Comparison of ENCODE assay signal across 8 mouse cellular contexts in genomic region chr11:103285951-103286350, GRCm38 (mm10). TPM values are rescaled to one million over a fixed set of nuclear protein-coding genes. Genes with fewer than 3 reads are reported as not detected.
DNase-seq lines count a peak whose midpoint lies in the region; ATAC-seq lines count a peak whose summit lies in the region.

No protein-coding gene starts in this region.

- no peak overlapping the region for H3K4me2 ChIP-seq in liver, embryonic 11.5 days

- H3K27ac ChIP-seq in liver, embryonic 11.5 days (ENCODE audit: low read depth, low read length), result 0 out of 2 replicates have a peak overlapping the region, but pooled peaks have one; percentile 11

- DNase-seq in adrenal gland, postnatal 14 days, result peak; percentile 69
- DNase-seq in adrenal gland, adult 18-20 months (ENCODE audit: low spot score in 2 of 2), result no peak
- DNase-seq in retina, embryonic 14.5 days (ENCODE audit: low spot score), result peak; percentile 29
- no peak for DNase-seq in retina, postnatal 1 day
- no peak for DNase-seq in liver, embryonic 11.5 days (ENCODE audit: low spot score)
- DNase-seq in testis, postnatal 14 days (ENCODE audit: low spot score), result peak; percentile 30
- DNase-seq in B cell, adult 2 months, result no peak
- DNase-seq in thymus, postnatal 14 days, result no peak

- no peak for ATAC-seq in liver, embryonic 11.5 days (replicated peaks; ENCODE audit: low FRiP score)

- H3K36me3 ChIP-seq in liver, embryonic 11.5 days (ENCODE audit: control insufficient read depth, insufficient read depth, low read length), result no peaks in the 10 kb centered on the region

- no peaks in the 10 kb centered on the region; the same call in 1 of the 2 replicates for H3K27me3 ChIP-seq in liver, embryonic 11.5 days (replicated peaks; ENCODE audit: control insufficient read depth, insufficient read depth, low read length)

- no peak overlapping the region for H3K4me3 ChIP-seq in liver, embryonic 11.5 days (ENCODE audit: low read depth, low read length)

- WGBS in liver, embryonic 11.5 days, result 54% methylated on average over 6 of the region's 6 CpGs

- no peak overlapping the region for H3K9ac ChIP-seq in liver, embryonic 11.5 days (ENCODE audit: low read depth, low read length)

- H3K9me3 ChIP-seq in liver, embryonic 11.5 days (ENCODE audit: control insufficient read depth, low read length), result no peaks in the 10 kb centered on the region

- H3K4me1 ChIP-seq in liver, embryonic 11.5 days (replicated peaks; ENCODE audit: control insufficient read depth, insufficient read depth, low read length), result no peaks in the 10 kb centered on the region

RNA-seq across cellular contexts. Expression of gene Map3k14, which starts 18.7 kb away (rescaled TPM):
- total RNA-seq in adrenal gland, postnatal 14 days (2021), result 6.5 and 8.7 TPM in 2 replicates
- 10 to 100 TPM in 1 of 2 experiments, 1 to 10 TPM in 1; 9.2 to 10.5 TPM for total RNA-seq in adrenal gland, adult 18-20 months (2021)
- 1.1 and 1.6 TPM in 2 replicates for polyA plus RNA-seq in liver, embryonic 11.5 days (2014; fragmentation: Nextera tagmentation; extraction: Ambion mirVana)

Comparison
In these comparisons a context has a peak if more than half of its experiments do, and no peak if none do; other contexts are left out.
1. DNase-seq: peak in adrenal gland, postnatal 14 days (single experiment), retina, embryonic 14.5 days (single experiment) and testis, postnatal 14 days (single experiment); none in adrenal gland, adult 18-20 months (0 of 2), retina, postnatal 1 day (single experiment), liver, embryonic 11.5 days (single experiment), B cell, adult 2 months (0 of 2) and thymus, postnatal 14 days (single experiment).